Mouse (Mus musculus) neutrophil, adult 59 days (primary cell): ENCODE data around the gene Lamc3. TPM values are rescaled to one million over a fixed set of nuclear protein-coding genes. Genes with fewer than 3 reads are reported as not detected.

Experiments used
- total RNA-seq, 2 experiments: library from RNA; stranded (reverse); gene quantifications; 1 replicate in 1 of 2; 2 replicates in 1 of 2; pipeline ENCODE4 v1.2.4; 2023

Gene Lamc3
- total RNA-seq = not detected

GRCm38 (mm10) chr2:31887030-31887429 lies at the start of gene Lamc3:
Gene Lamc3, plus strand, starts transcription at chr2:31887291.

DNA sequence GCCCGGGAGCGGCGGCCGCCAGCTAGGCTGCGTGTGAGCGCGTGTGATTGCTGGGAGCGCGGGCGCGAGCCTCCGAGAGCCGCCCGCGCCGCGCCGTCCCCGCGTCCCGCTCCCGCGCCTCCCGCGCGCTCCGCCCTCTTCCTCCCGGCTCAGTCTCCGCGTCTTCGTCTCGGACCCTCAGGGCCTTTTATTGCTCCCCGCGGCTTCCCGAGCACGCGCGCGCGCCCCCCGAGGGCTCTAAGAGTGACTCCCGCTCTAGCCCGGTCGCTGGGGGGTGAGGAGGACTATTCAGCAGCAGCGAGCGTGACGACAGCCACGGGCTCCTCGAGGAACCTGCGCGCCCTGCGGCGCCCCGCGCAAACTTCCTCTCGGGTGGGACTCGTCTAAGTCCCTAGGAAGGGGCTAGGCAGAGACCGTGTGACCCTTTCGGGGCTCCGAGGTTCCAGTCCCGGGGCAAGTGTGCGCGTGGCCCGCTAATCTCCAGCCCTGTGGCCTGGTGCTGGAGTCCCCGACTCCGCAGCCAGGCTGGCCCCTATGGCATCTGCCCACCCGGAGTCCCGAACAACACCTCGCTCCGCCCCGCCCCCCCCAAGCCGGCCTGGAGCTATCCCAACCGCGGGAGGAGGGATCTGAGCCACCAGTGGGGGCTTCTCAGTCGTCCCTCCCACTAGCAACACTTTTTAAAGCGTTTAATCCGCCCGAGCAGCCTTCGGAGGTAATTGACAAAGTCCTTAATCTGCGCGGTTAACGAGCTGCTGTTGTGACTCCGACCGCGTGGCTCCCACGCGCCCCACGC lies 41.0 kb upstream of the Lamc3 start, which contains the start of gene Fibcd1:
Gene Fibcd1, minus strand, starts transcription at position 110 of the 796 bp plus-strand sequence.

DNA sequence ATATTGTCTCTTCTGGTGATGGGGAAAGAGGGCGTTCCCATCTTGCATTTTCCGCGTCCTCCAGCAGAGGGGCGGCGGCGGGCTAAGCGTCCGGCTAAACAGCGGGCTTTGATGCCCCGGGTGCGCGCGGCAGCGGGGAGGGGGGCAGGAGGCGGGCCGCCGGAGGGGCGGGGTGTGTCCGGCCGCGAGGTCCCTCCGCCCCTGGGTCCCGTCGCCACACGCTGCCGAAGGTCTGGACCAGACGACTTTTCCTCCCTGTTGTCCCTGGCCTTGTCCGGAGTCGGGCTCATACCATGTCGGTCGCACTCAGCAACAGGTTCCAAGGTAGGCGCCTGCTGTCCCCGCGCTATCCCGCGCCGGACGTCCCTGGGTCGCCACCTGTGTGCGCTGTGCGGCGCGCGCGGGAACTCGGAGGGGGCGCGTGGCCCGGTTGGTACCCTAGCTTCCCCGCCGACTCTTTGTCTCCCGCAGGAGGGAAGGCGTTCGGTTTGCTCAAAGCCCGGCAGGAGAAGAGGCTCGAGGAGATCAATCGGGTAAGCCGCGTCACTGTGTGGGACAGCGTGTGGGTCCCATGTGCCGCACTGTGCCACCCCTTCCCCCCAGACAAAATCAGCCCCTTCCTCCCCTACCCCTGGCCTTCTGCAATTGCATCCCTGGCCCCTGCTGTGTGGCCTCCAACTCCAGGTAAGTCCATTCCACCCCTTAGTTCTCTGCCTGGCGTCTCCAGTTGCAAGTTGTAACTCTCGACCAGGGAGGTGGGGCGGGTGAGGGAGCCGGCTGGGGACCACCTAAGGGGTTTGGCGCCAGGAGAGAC lies 63.2 kb downstream of the Lamc3 start, which contains the start of gene Aif1l:
Gene Aif1l, plus strand, starts transcription at position 82 of the 814 bp plus-strand sequence.

GRCm38 (mm10) chr2:31974141-31974808 lies 87.2 kb downstream of the Lamc3 start, which contains the start of gene Nup214:
Gene Nup214, plus strand, starts transcription at chr2:31974436.

Other genes with a start within 250 kb of the Lamc3 start
- gene Prdm12, start 247.3 kb upstream of the Lamc3 start, total RNA-seq = not detected
- 10 to 100 TPM; 15.0 to 15.2 TPM for gene Exosc2, start 216.6 kb upstream of the Lamc3 start, total RNA-seq
- gene Abl1, start 198.9 kb upstream of the Lamc3 start, total RNA-seq = 10 to 100 TPM; 34.8 to 41.9 TPM
- gene Qrfp, start 76.7 kb upstream of the Lamc3 start, total RNA-seq = under 1 TPM in 1 of 2 experiments, not detected in 1; 0.16 TPM
- gene Fibcd1, start 41.3 kb upstream of the Lamc3 start, total RNA-seq = not detected
- under 1 TPM in 1 of 2 experiments, not detected in 1; 0.42 TPM for gene Aif1l, start 62.8 kb downstream of the Lamc3 start, total RNA-seq
- 10 to 100 TPM; 63.8 to 64.5 TPM for gene Nup214, start 87.1 kb downstream of the Lamc3 start, total RNA-seq
- gene Fam78a, start 197.6 kb downstream of the Lamc3 start, total RNA-seq = 10 to 100 TPM in 1 of 2 experiments, 1 to 10 TPM in 1; 9.5 to 10.8 TPM
- gene Plpp7, start 208.2 kb downstream of the Lamc3 start, total RNA-seq = 1 to 10 TPM in 1 of 2 experiments, under 1 TPM in 1; 0.29 to 1.1 TPM